Mouse (Mus musculus) midbrain, embryonic 15.5 days (tissue): ENCODE results near the gene Zdhhc7. TPM values are rescaled to one million over a fixed set of nuclear protein-coding genes. Genes with fewer than 3 reads are reported as not detected.

ENCODE experiments used
- ATAC-seq: fragments of 200-750 bp; cut with Nextera tagmentation; replicated peaks from 2 replicates; pipeline ENCODE4 v1.8.0; 2017; ENCODE audit warnings: moderate TSS enrichment
- H3K27ac ChIP-seq: fragments of 300-500 bp; sonication (generic); 2 replicates; pipeline ENCODE4 v1.5.1; 2015; ENCODE audit warnings: mild to moderate bottlenecking, inconsistent platforms
- H3K27me3 ChIP-seq: fragments of 300-500 bp; sonication (generic); replicated peaks from 2 replicates; pipeline ENCODE4 v1.6.1; 2015; ENCODE audit warnings: inconsistent platforms
- H3K36me3 ChIP-seq: fragments of 300-500 bp; sonication (generic); replicated peaks from 2 replicates; pipeline ENCODE4 v1.6.1; 2015; ENCODE audit warnings: inconsistent platforms
- H3K4me1 ChIP-seq: fragments of 300-500 bp; sonication (generic); 2 replicates; pipeline ENCODE4 v1.6.1; 2015; ENCODE audit warnings: inconsistent platforms
- H3K4me2 ChIP-seq: fragments of 300-500 bp; sonication (generic); 2 replicates; pipeline ENCODE4 v1.6.1; 2015; ENCODE audit warnings: inconsistent platforms, mild to moderate bottlenecking, moderate library complexity
- H3K4me3 ChIP-seq: fragments of 300-500 bp; sonication (generic); 2 replicates; pipeline ENCODE4 v1.5.1; 2015; ENCODE audit warnings: mild to moderate bottlenecking, inconsistent platforms
- H3K9ac ChIP-seq: fragments of 300-500 bp; sonication (generic); 2 replicates; pipeline ENCODE4 v1.6.1; 2015; ENCODE audit warnings: mild to moderate bottlenecking, inconsistent platforms
- H3K9me3 ChIP-seq: fragments of 300-500 bp; sonication (generic); 2 replicates; pipeline ENCODE4 v1.6.1; 2016; ENCODE audit warnings: inconsistent platforms
- WGBS: fragments of 180-500 bp; shearing (Covaris S2); methylation state at CpG from one replicate; pipeline ENCODE4 v1.1.7; 2015; ENCODE audit warnings: mixed read lengths; 5-methylcytosine and 5-hydroxymethylcytosine counted together
- polyA plus RNA-seq: library from polyadenylated mRNA; unstranded; fragments of >200 nt; fragmentation: Nextera tagmentation; extraction: Ambion mirVana; gene quantifications from 2 replicates; pipeline ENCODE4 v1.2.1, GENCODE M21; 2015

Zdhhc7 gene
- 31.3 and 33.8 TPM in 2 replicates for polyA plus RNA-seq

- peak within 1 kb of the TSS; percentile 68 for H3K9ac ChIP-seq
- WGBS, result under 1% methylated on average over 88 of the region's 88 CpGs
- ATAC-seq, result peak; percentile 91
- no peaks in the 10 kb centered on the region for H3K9me3 ChIP-seq
- peak within 1 kb of the TSS; percentile 92 for H3K27ac ChIP-seq
- H3K4me3 ChIP-seq, result peak within 1 kb of the TSS; percentile 73
- H3K36me3 ChIP-seq, result no peaks in the 10 kb centered on the region
- H3K27me3 ChIP-seq, result no peaks in the 10 kb centered on the region
- H3K4me1 ChIP-seq, result peaks cover 41% of the 10 kb centered on the region
- H3K4me2 ChIP-seq, result peak within 1 kb of the TSS; percentile 77
Measured at GRCm38 (mm10) chr8:120101068-120101972, at the start of gene Zdhhc7. Gene Zdhhc7 (minus strand): TSS chr8:120101482.

- H3K9ac ChIP-seq, result no peak overlapping the region
- H3K36me3 ChIP-seq, result no peaks in the 10 kb centered on the region
- 84% methylated on average over 12 of the region's 12 CpGs for WGBS
- peaks cover 11% of the 10 kb centered on the region for H3K4me1 ChIP-seq
- no peaks in the 10 kb centered on the region for H3K9me3 ChIP-seq
- no peak overlapping the region for H3K27ac ChIP-seq
- no peak overlapping the region for H3K4me2 ChIP-seq
- H3K4me3 ChIP-seq, result no peak overlapping the region
- ATAC-seq, result no peak
- H3K27me3 ChIP-seq, result no peaks in the 10 kb centered on the region
Measured at GRCm38 (mm10) chr8:120150028-120150427, 48.7 kb upstream of the Zdhhc7 start.

- Histone ChIP-seq H3K4me3 (no peak overlapping the region), H3K4me1 (peaks cover 24% of the 10 kb centered on the region), H3K27ac (no peak overlapping the region), H3K4me2 (no peak overlapping the region), H3K36me3 (no peaks in the 10 kb centered on the region), H3K27me3 (no peaks in the 10 kb centered on the region), H3K9me3 (no peaks in the 10 kb centered on the region), H3K9ac (no peak overlapping the region)
- 71% methylated on average over 1 of the region's 1 CpGs for WGBS
- ATAC-seq, result no peak
Measured at GRCm38 (mm10) chr8:120146051-120146450, 44.8 kb upstream of the Zdhhc7 start.

- Histone ChIP-seq H3K9ac (0 out of 2 replicates have a peak overlapping the region, but pooled peaks have one; percentile 6), H3K27me3 (no peaks in the 10 kb centered on the region), H3K36me3 (no peaks in the 10 kb centered on the region), H3K4me1 (peaks cover 24% of the 10 kb centered on the region), H3K4me2 (0 out of 2 replicates have a peak overlapping the region, but pooled peaks have one; percentile 4), H3K4me3 (no peak overlapping the region), H3K9me3 (no peaks in the 10 kb centered on the region), H3K27ac (peak overlapping the region; percentile 72)
- ATAC-seq, result peak; percentile 53
- 51% methylated on average over 12 of the region's 12 CpGs for WGBS
Measured at GRCm38 (mm10) chr8:120144652-120145301, 43.5 kb upstream of the Zdhhc7 start.

GRCm38 (mm10) chr8:120143911-120144651 is 42.8 kb upstream of the Zdhhc7 start:
- Histone ChIP-seq H3K27ac (peak overlapping the region; percentile 72), H3K4me2 (0 out of 2 replicates have a peak overlapping the region, but pooled peaks have one; percentile 4), H3K36me3 (no peaks in the 10 kb centered on the region), H3K4me1 (peaks cover 24% of the 10 kb centered on the region), H3K4me3 (no peak overlapping the region), H3K9ac (peak overlapping the region; percentile 6; the same call in 1 of the 2 replicates), H3K9me3 (no peaks in the 10 kb centered on the region), H3K27me3 (no peaks in the 10 kb centered on the region)
- WGBS, result 46% methylated on average over 15 of the region's 15 CpGs
- ATAC-seq, result peak; percentile 70

GRCm38 (mm10) chr8:120140769-120141168 is 39.5 kb upstream of the Zdhhc7 start:
- Histone ChIP-seq H3K27ac (no peak overlapping the region), H3K4me2 (no peak overlapping the region), H3K4me1 (peaks cover 24% of the 10 kb centered on the region), H3K4me3 (no peak overlapping the region), H3K9me3 (no peaks in the 10 kb centered on the region), H3K27me3 (no peaks in the 10 kb centered on the region), H3K9ac (no peak overlapping the region), H3K36me3 (no peaks in the 10 kb centered on the region)
- WGBS, result 73% methylated on average over 3 of the region's 3 CpGs
- no peak for ATAC-seq

GRCm38 (mm10) chr8:120138958-120139357 is 37.7 kb upstream of the Zdhhc7 start:
- no peaks in the 10 kb centered on the region for H3K9me3 ChIP-seq
- H3K9ac ChIP-seq, result no peak overlapping the region
- H3K4me1 ChIP-seq, result peaks cover 7% of the 10 kb centered on the region
- no peak for ATAC-seq
- no peak overlapping the region for H3K4me2 ChIP-seq
- 91% methylated on average over 2 of the region's 2 CpGs for WGBS
- no peaks in the 10 kb centered on the region for H3K27me3 ChIP-seq
- no peak overlapping the region for H3K4me3 ChIP-seq
- H3K27ac ChIP-seq, result no peak overlapping the region
- H3K36me3 ChIP-seq, result no peaks in the 10 kb centered on the region

GRCm38 (mm10) chr8:120136618-120137017 is 35.3 kb upstream of the Zdhhc7 start:
- no peak overlapping the region for H3K4me2 ChIP-seq
- ATAC-seq, result no peak
- H3K9ac ChIP-seq, result no peak overlapping the region
- no peak overlapping the region for H3K27ac ChIP-seq
- H3K27me3 ChIP-seq, result no peaks in the 10 kb centered on the region
- H3K36me3 ChIP-seq, result no peaks in the 10 kb centered on the region
- whole genome bisulfite sequencing, result 61% methylated on average over 7 of the region's 7 CpGs
- no peak overlapping the region for H3K4me3 ChIP-seq
- no peaks in the 10 kb centered on the region for H3K9me3 ChIP-seq
- no peaks in the 10 kb centered on the region for H3K4me1 ChIP-seq

- WGBS, result 91% methylated on average over 7 of the region's 7 CpGs
- ATAC-seq, result no peak
- Histone ChIP-seq H3K9me3 (no peaks in the 10 kb centered on the region), H3K4me3 (no peak overlapping the region), H3K27me3 (no peaks in the 10 kb centered on the region), H3K27ac (no peak overlapping the region), H3K36me3 (no peaks in the 10 kb centered on the region), H3K4me2 (no peak overlapping the region), H3K4me1 (no peaks in the 10 kb centered on the region), H3K9ac (no peak overlapping the region)
Measured at GRCm38 (mm10) chr8:120135687-120136086, 34.4 kb upstream of the Zdhhc7 start.

- no peak overlapping the region for H3K4me2 ChIP-seq
- H3K27me3 ChIP-seq, result no peaks in the 10 kb centered on the region
- WGBS, result 86% methylated on average over 7 of the region's 7 CpGs
- no peak overlapping the region for H3K27ac ChIP-seq
- H3K4me1 ChIP-seq, result no peaks in the 10 kb centered on the region
- H3K9ac ChIP-seq, result no peak overlapping the region
- no peak for ATAC-seq
- H3K4me3 ChIP-seq, result no peak overlapping the region
- no peaks in the 10 kb centered on the region for H3K9me3 ChIP-seq
- H3K36me3 ChIP-seq, result no peaks in the 10 kb centered on the region
Measured at GRCm38 (mm10) chr8:120133169-120133568, 31.9 kb upstream of the Zdhhc7 start.

GRCm38 (mm10) chr8:120131158-120131557 is 29.9 kb upstream of the Zdhhc7 start:
- 83% methylated on average over 8 of the region's 8 CpGs for WGBS

GRCm38 (mm10) chr8:120129547-120129946 is 28.3 kb upstream of the Zdhhc7 start:
- ATAC-seq, result no peak
- Histone ChIP-seq H3K9ac (no peak overlapping the region), H3K36me3 (no peaks in the 10 kb centered on the region), H3K4me3 (no peak overlapping the region), H3K27me3 (no peaks in the 10 kb centered on the region), H3K9me3 (no peaks in the 10 kb centered on the region), H3K27ac (0 out of 2 replicates have a peak overlapping the region, but pooled peaks have one; percentile 18), H3K4me1 (peaks cover 29% of the 10 kb centered on the region), H3K4me2 (no peak overlapping the region)
- WGBS, result 36% methylated on average over 4 of the region's 4 CpGs

More at GRCm38 (mm10) chr8:120131158-120131557, 29.9 kb upstream of the Zdhhc7 start:
- Histone ChIP-seq H3K36me3 (no peaks in the 10 kb centered on the region), H3K9ac (no peak overlapping the region), H3K4me1 (peaks cover 16% of the 10 kb centered on the region), H3K27ac (no peak overlapping the region), H3K27me3 (no peaks in the 10 kb centered on the region), H3K9me3 (no peaks in the 10 kb centered on the region), H3K4me2 (no peak overlapping the region), H3K4me3 (no peak overlapping the region)
- ATAC-seq, result no peak
